Mouse (Mus musculus) neural tube, embryonic 12.5 days (tissue): ENCODE data around the gene Gm6526. TPM values are rescaled to one million over a fixed set of nuclear protein-coding genes. Genes with fewer than 3 reads are reported as not detected.
A peak's percentile ranks its signal among the peaks of the same experiment; 100 is the strongest.
"Not testable (repeated sequence)": the region's sequence is repeated elsewhere in the genome, so short reads cannot be mapped to it uniquely, and the experiment has no call there.

Source experiments
- ATAC-seq: fragments of 200-750 bp; cut with Nextera tagmentation; 2 replicates; pipeline ENCODE4 v1.8.0; 2017; ENCODE audit warnings: low read depth, mild to moderate bottlenecking, moderate TSS enrichment, moderate library complexity; ENCODE audit not compliant: low FRiP score
- H3K27ac ChIP-seq: fragments of 300-500 bp; sonication (generic); 2 replicates; pipeline ENCODE4 v1.5.1; 2016
- H3K27me3 ChIP-seq: fragments of 300-500 bp; sonication (generic); replicated peaks from 2 replicates; pipeline ENCODE4 v1.6.1; 2016; ENCODE audit warnings: mild to moderate bottlenecking
- H3K36me3 ChIP-seq: fragments of 300-500 bp; sonication (generic); 2 replicates; pipeline ENCODE4 v1.6.1; 2016; ENCODE audit warnings: mild to moderate bottlenecking
- H3K4me1 ChIP-seq: fragments of 300-500 bp; sonication (generic); 2 replicates; pipeline ENCODE4 v1.6.1; 2016
- H3K4me2 ChIP-seq: fragments of 300-500 bp; sonication (generic); replicated peaks from 2 replicates; pipeline ENCODE4 v1.6.1; 2016; ENCODE audit warnings: mild to moderate bottlenecking
- H3K4me3 ChIP-seq: fragments of 300-500 bp; sonication (generic); 2 replicates; pipeline ENCODE4 v1.5.1; 2016
- H3K9ac ChIP-seq: fragments of 300-500 bp; sonication (generic); 2 replicates; pipeline ENCODE4 v1.6.1; 2016; ENCODE audit warnings: mild to moderate bottlenecking
- H3K9me3 ChIP-seq: fragments of 300-500 bp; sonication (generic); 2 replicates; pipeline ENCODE4 v1.6.1; 2016; ENCODE audit warnings: mild to moderate bottlenecking
- WGBS: fragments of 180-500 bp; shearing (Covaris S2); methylation state at CpG from one replicate; pipeline ENCODE4 v1.1.7; 2016; 5-methylcytosine and 5-hydroxymethylcytosine counted together
- polyA plus RNA-seq: library from polyadenylated mRNA; unstranded; fragments of >200 nt; fragmentation: Nextera tagmentation; extraction: Ambion mirVana; gene quantifications from 2 replicates; pipeline ENCODE4 v1.2.1, GENCODE M21; 2016

Gene Gm6526
- not detected in 2 replicates for polyA plus RNA-seq

GRCm38 (mm10) chr14:43747566-43747965, at the start of gene Gm6526:
Gene Gm6526, plus strand, starts transcription at chr14:43747866.
- H3K36me3 ChIP-seq, H3K9ac ChIP-seq, H3K4me1 ChIP-seq, H3K27ac ChIP-seq, ATAC-seq, H3K4me3 ChIP-seq, H3K9me3 ChIP-seq, H3K4me2 ChIP-seq, H3K27me3 ChIP-seq: not testable (repeated sequence)
- 86% methylated on average over 4 of the region's 4 CpGs for WGBS

DNA sequence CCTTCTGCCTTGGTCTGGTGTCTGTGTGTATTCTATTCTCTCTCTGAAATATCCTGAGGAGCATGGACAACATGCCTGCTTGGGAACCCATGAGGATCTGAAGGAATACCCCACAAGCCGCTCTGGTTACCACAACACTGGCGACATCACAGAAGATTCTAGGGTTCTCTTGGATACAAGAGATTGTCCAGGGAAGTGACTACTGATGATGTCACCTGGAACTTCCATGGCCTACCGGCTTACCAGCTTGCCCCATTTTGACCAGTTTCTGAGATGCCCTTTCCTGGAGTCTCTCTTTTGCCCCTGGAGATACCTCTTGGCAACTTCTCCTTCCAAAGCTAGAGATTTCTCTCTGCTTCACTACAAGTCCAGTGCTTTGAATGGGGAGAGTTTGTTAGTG, 20.3 kb upstream of the Gm6526 start, which contains the start of gene Gm16506:
TSS of gene Gm16506 (minus strand) at position 101 of the 400 bp plus-strand sequence.
- H3K36me3 ChIP-seq, H3K27me3 ChIP-seq, H3K4me2 ChIP-seq, H3K4me3 ChIP-seq, H3K9ac ChIP-seq, H3K27ac ChIP-seq, H3K9me3 ChIP-seq, H3K4me1 ChIP-seq, ATAC-seq: not testable (repeated sequence)
- 89% methylated on average over 3 of the region's 3 CpGs for WGBS

DNA sequence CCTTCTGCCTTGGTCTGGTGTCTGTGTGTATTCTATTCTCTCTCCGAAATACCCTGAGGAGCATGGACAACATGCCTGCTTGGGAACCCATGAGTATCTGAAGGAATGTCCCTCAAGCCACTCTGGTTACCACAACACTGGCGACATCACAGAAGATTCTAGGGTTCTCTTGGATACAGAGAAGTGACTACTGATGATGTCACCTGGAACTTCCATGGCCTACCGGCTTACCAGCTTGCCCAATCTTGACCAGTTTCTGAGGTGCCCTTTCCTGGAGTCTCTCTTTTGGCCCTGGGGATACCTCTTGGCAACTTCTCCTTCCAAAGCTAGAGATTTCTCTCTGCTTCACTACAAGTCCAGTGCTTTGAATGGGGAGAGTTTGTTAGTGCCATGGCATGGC, 37.0 kb downstream of the Gm6526 start, which contains the start of gene Gm8180:
TSS of gene Gm8180 (minus strand) at position 101 of the 400 bp plus-strand sequence.
- not testable (repeated sequence) for H3K9ac ChIP-seq, H3K4me1 ChIP-seq, H3K27me3 ChIP-seq, H3K4me2 ChIP-seq, H3K9me3 ChIP-seq, ATAC-seq, H3K36me3 ChIP-seq, H3K4me3 ChIP-seq, H3K27ac ChIP-seq
- WGBS: 92% methylated on average over 3 of the region's 3 CpGs

- ATAC-seq, H3K9ac ChIP-seq, H3K36me3 ChIP-seq, H3K4me3 ChIP-seq, H3K27me3 ChIP-seq, H3K27ac ChIP-seq, H3K9me3 ChIP-seq, H3K4me2 ChIP-seq, H3K4me1 ChIP-seq: not testable (repeated sequence)
- 82% methylated on average over 5 of the region's 5 CpGs for WGBS
Measured at GRCm38 (mm10) chr14:43793811-43794210, 46.1 kb downstream of the Gm6526 start.

DNA sequence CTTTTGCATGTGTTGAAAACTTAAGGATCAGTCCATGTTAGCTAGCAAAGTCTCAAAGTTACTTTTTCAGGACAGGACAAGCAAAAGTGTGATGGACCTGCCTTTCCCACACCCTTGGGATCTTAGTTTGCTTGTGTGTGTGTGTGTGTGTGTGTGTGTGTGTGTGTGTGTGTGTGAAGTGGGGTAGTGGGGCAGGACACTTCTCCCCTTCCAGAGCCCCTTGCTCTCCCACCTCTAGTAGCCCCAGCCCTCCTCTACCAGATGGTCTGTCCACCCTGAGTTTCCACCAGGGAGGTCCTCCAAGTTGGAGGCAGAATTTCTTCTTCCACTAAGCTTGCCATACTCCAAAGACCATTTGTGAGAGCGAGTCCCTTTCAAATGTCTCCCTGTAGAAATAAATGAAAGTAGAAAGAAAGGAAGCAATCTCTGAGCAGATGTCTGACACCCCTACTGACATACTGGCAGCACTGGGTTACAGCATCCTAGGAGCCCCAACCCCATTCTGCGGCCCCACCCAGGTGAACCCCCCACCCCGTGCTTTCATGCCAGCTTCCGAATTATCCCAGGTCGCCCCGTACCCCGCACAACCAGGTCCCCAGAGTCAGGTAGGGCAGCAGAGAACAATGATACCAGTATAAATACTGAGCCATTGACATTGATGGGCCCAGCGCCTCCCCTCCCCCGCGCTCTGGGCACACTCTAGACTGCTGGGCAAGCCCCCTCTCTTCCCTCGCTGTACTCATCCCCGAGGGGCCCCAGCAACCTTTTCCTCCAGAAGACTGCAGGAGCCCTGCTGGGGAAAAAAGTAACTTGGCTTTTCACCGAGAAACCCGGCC, 48.6 kb downstream of the Gm6526 start:
- H3K27ac ChIP-seq: no peak overlapping the region
- peak overlapping the region; percentile 58 for H3K4me2 ChIP-seq
- no peak overlapping the region for H3K9ac ChIP-seq
- H3K4me3 ChIP-seq: peak overlapping the region; percentile 20; the same call in 1 of the 2 replicates
- H3K36me3 ChIP-seq: no peaks in the 10 kb centered on the region
- ATAC-seq: peak; percentile 87; the same call in 1 of the 2 replicates
- WGBS: 20% methylated on average over 14 of the region's 14 CpGs
- no peaks in the 10 kb centered on the region for H3K9me3 ChIP-seq
- H3K4me1 ChIP-seq: peaks cover 9% of the 10 kb centered on the region; the same call in 1 of the 2 replicates
- H3K27me3 ChIP-seq: no peaks in the 10 kb centered on the region

DNA sequence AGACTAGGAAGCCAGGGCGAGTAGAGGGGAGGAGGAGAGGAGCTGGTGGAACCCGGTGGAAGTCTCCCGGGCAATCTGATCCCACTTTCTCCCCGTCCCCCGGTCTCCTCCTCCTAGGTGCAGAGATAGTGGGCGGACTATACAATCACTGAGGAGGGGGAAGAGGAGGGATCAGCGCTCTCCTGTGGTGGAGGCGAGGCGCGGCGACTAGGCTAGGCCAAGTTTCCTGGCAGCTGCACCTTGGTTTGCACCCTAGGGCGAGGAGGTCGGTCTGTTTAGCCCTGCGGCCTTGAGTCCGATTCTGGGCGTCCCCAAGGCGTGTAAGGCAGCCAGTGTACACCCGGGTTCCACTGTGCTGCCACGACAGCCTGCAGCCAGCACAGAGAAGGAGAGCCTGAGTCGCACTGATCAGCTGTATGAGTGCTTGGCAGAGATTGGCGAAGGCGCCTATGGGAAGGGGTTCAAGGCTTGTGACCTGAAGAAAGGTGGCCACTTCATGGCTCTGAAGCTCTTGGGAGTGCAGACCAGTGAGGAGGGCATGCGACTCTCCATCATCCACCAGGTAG, 49.3 kb downstream of the Gm6526 start:
- ATAC-seq: peak; percentile 78
- H3K27ac ChIP-seq, H3K9me3 ChIP-seq, H3K27me3 ChIP-seq, H3K9ac ChIP-seq, H3K4me1 ChIP-seq, H3K36me3 ChIP-seq: not testable (repeated sequence)
- 13% methylated on average over 23 of the region's 23 CpGs for WGBS
- peak overlapping the region; percentile 20; the same call in 1 of the 2 replicates for H3K4me3 ChIP-seq
- H3K4me2 ChIP-seq: peak overlapping the region; percentile 58

GRCm38 (mm10) chr14:43804435-43804834, 56.8 kb downstream of the Gm6526 start:
- ATAC-seq, H3K9me3 ChIP-seq, H3K4me1 ChIP-seq, H3K4me2 ChIP-seq, H3K9ac ChIP-seq, H3K27me3 ChIP-seq, H3K36me3 ChIP-seq, H3K4me3 ChIP-seq, H3K27ac ChIP-seq: not testable (repeated sequence)
- 18% methylated on average over 7 of the region's 7 CpGs for WGBS

Other genes starting within 250 kb of the Gm6526 start
- not detected in 2 replicates for gene Gm5799, start 204.3 kb upstream of the Gm6526 start, polyA plus RNA-seq
- not detected in 2 replicates for gene Gm17654, start 168.7 kb upstream of the Gm6526 start, polyA plus RNA-seq
- not detected in 2 replicates for gene Gm10375, start 139.9 kb upstream of the Gm6526 start, polyA plus RNA-seq
- gene Gm8165, start 70.7 kb upstream of the Gm6526 start, polyA plus RNA-seq: not detected in 2 replicates
- 1.2 and 1.3 TPM in 2 replicates for gene Gm7324, start 50.0 kb upstream of the Gm6526 start, polyA plus RNA-seq
- not detected in 2 replicates for gene Gm16506, start 20.4 kb upstream of the Gm6526 start, polyA plus RNA-seq
- gene Gm8180, start 36.9 kb downstream of the Gm6526 start, polyA plus RNA-seq: not detected in 2 replicates
- 0.56 TPM in 1 of 2 replicates, not detected in the other for gene Ear1, start 127.7 kb downstream of the Gm6526 start, polyA plus RNA-seq
- not detected in 2 replicates for gene Ear10, start 175.7 kb downstream of the Gm6526 start, polyA plus RNA-seq
- 6.9 and 7.1 TPM in 2 replicates for gene Gm8113, start 177.5 kb downstream of the Gm6526 start, polyA plus RNA-seq
- gene Ang5, start 209.2 kb downstream of the Gm6526 start, polyA plus RNA-seq: not detected in 2 replicates